Mouse (Mus musculus) thymus, adult 18-20 months (tissue): ENCODE data around the gene Zswim3.
"Not testable (repeated sequence)": the region's sequence is repeated elsewhere in the genome, so short reads cannot be mapped to it uniquely, and the experiment has no call there.

Experiments
- DNase-seq, 2 experiments: peaks; one replicate each; pipeline ENCODE4 v3.0.0; 2022; ENCODE audit warnings: mixed read lengths in 2 of 2

Gene Zswim3

DNA sequence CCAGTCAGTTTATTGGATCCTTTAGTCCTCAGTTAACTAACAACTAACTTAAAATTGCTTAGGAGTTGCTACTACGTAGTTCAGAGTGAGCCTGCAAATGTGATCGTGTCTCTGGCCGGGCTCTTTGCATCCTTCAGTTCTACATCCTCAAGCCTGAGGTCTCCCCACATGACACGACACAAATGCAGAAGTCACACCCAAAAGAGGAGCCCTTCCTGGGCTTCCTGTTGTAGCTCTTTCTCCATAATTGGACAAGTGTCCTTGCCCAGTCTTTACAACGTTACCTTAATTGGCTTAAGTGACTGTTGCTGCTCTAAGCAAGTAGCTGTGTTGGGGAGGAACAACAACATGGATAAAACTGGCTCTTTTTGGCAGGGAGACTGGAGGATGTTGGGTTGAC, 10.4 kb downstream of the Zswim3 start:
- no peak for DNase-seq

GRCm38 (mm10) chr2:164815821-164816220, 10.9 kb downstream of the Zswim3 start:
- DNase-seq: no peak

DNA sequence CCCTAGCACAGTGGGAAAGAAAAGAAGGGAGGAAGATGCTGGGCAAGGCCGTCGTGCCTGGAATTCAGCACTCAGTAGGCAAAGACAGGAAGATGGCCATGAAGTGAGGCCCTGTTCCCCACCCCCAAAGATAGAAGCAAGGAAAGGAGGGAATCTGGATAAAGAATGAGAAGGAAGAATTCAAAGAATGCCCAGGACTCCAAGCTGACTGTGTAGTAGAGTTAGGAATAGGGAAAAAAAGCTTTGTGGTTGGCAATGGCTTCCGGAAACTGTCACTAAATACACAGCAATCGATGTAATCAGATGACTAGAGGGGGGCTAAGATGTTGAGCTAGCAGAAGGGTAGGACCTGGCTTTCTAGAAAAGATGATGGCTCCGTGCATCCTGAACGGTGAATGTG, 12.3 kb downstream of the Zswim3 start:
- no peak for DNase-seq

DNA sequence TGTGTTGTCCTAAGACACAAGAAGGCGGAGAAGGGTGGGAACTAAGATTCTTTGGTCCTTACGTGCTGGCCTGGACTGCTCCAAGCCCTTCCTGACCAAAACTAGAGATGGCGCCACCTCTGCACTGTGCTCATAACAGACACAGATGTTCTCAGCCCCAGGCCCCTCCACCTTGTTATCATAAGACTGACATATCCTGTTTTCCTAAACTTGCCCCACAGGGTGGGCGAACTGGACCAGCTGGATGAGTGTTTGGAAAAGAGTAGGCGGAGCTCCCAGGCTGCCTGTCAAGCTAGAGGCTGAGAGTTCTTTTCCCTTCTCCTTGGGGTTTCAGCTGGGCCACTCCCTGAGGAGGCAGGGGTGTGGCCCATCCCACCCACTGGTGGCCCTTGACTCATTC, 12.8 kb downstream of the Zswim3 start:
- no peak for DNase-seq

DNA sequence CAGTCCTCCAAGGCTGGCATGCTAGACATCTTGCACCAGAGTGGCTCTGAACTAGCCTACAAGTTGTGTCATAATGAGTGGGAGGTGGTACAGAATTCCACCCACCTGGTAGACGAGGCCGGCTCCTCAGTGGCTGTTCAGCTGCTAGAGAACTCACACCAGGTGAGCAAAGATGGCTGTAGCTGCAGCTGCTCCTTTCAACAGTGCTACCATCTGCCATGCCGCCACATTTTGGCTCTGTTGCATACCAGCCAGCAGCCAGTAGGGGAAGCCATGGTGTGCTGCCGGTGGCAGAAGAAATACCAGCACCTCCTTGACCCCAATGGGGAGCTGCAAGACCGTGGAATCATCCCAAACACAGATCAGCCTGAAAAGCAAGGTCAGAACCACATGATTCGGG, 16.2 kb downstream of the Zswim3 start:
- DNase-seq: no peak

DNA sequence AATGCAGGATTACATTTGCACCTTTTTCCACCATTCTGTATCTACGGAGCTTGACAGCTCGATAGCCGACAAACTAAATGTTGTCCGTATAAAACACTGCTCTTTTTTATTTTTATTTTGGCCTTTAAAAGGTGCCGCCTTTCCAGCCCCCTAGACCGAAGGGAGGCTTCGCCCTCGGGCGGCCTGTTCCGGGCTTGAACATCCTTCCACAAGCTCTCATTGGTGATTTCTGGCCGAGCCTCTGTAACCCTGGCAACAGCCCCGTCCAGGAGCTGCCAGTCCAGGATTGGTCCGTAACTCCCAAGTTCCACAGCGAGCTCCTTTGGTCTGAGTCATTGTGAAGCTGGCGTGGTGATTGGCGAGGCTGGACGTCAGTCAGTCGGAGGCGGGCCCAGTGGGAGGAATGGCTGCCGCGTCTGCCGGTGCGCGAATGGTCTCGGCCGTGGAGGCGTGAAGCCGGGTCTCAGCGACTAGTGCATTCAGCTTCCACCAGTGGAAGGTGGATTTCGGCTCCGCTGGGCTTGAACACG, 17.8 kb downstream of the Zswim3 start, which contains the start of gene Zswim1:
Zswim1 (plus strand) TSS at position 51 of the 530 bp plus-strand sequence.
- peak; percentile 96 to 98 for DNase-seq

DNA sequence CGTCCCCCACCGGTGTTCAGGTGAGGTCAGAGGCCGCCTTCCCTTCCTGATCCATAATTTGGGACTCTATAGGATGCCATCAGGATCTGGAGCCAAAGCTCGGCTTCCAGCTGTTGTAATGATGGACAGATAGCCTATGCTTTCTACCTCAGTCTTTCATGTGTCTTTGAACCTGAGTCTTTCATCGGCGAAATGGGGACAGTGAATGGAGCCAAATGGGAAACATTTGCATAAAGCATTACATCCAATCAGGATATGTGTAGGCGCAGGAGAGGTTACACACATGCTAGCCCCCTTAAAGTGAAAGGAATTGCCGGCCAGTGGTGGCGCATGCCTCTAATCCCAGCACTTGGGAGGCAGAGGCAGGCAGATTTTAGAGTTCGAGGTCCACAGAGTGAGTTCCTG, 18.3 kb downstream of the Zswim3 start:
- DNase-seq: no peak

GRCm38 (mm10) chr2:164823969-164824368, 19.1 kb downstream of the Zswim3 start:
- no peak for DNase-seq

- no peak for DNase-seq
Measured at GRCm38 (mm10) chr2:164825521-164825920, 20.6 kb downstream of the Zswim3 start.

GRCm38 (mm10) chr2:164827146-164827850, 22.4 kb downstream of the Zswim3 start:
- DNase-seq: no peak

DNA sequence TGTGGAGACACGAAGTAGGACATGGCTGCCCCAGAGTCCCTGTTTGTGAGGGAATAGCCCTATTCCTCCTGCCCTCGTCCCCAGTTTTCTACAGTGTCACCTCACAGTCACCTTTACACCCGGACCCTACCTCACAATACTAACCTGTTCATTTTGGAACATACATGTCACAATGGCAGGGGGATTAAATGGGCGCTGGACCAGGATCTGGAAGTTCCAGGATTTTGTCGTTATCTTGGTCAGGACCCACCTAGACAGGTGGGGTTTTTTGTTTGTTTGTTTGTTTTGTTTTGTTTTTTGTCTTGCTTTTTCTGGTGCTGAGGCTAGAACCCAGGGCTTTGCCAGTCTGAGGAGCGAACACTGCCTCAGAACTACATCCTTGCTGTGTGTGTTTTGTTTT, 23.5 kb downstream of the Zswim3 start, which contains the start of gene Spata25:
Spata25 (minus strand) TSS at position 101 of the 400 bp plus-strand sequence.
- no peak for DNase-seq

- no peak for DNase-seq
Measured at GRCm38 (mm10) chr2:164829090-164829489, 24.2 kb downstream of the Zswim3 start.

DNA sequence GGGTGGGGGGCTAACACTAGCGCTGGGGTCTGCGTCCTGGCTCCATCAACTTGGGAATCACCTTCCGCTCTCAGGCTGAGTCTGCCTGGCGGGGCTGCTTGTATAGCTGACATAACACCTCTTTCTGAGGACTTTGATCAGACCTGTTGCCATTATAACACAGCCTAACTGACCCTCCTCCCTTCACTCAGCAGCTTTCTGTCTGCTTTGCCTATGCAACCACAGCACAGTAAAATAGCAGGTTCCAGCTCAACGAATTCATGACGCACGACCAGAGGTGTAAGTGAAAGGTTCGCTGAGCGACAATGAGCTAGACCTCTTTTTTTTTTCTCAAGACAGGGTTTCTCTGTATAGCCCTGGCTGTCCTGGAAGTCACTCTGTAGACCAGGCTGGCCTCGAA, 26.1 kb downstream of the Zswim3 start:
- no peak for DNase-seq

DNA sequence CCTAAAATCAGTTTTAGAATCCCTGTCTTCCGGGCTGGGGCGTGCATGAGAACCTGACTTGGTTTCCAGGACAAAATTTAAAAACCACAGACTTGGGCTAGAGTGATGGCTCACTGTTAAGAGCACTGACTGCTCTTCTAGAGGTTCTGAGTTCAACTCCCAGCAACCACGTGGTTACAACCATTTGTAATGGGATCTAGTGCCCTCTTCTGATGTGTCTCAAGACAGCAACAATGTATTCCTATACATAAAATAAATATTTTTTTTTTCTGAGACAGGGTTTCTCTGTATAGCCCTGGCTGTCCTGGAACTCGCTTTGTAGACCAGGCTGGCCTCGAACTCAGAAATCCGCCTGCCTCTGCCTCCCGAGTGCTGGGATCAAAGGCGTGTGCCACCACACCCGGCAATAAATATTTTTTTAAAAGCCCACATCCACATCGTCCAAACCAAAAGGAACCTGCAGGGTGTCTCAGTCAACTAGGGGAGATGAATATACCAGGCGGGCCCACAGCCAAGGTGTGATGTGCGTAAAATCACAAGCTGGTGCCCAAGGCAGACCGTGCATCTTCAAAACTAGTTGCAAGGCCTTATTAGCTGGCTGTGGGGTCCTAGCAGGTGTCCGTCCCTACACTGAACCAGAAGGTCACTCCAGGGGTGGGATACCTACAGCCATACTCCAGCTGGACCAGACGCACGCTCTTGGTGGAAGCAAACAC, 27.3 kb downstream of the Zswim3 start:
- no peak for DNase-seq

DNA sequence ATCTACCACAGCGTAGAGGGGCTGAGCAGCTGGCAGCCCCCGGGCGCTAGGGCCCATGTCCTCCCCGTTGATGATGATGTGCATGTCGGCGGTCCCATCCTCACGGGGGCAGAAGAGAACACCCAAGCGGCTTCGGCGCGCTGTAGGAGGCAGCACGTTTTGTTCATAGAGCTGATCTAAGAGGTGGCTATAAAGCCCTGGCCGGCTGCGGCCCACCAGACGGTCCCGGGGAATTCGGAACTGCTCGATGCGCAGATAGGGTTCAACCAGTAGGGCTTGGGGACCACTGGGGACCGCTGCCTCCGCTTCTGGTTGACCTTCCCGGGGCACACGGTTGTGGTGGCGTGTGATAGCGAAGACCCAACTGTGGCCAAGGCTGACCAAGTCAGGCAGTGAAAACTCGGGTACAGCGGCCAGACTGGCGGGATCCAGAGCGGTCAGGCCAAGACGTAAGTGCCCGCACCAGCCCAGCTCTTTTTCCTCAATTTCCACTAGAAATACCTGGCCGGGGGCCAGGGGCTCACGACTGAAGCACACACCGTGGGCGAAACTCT, 27.9 kb downstream of the Zswim3 start, which contains the start of gene Ctsa:
Ctsa (plus strand) TSS at position 126 of the 554 bp plus-strand sequence.
- DNase-seq: peak; percentile 68 to 75

- DNase-seq: peak; percentile 69 to 80
Measured at GRCm38 (mm10) chr2:164833314-164833959, 28.5 kb downstream of the Zswim3 start, which contains the start of gene Neurl2. Gene Neurl2, minus strand, starts transcription at chr2:164833456.

- peak in 1 of 2 experiments; percentile 46 for DNase-seq
Measured at GRCm38 (mm10) chr2:164834531-164834930, 29.6 kb downstream of the Zswim3 start.

GRCm38 (mm10) chr2:164835164-164835563, 30.3 kb downstream of the Zswim3 start:
- DNase-seq: no peak

GRCm38 (mm10) chr2:164845782-164846181, 40.9 kb downstream of the Zswim3 start:
- DNase-seq: no peak

- no peak for DNase-seq
Measured at GRCm38 (mm10) chr2:164850061-164850460, 45.2 kb downstream of the Zswim3 start.

- DNase-seq: not testable (repeated sequence)
Measured at GRCm38 (mm10) chr2:164855572-164855971, 50.7 kb downstream of the Zswim3 start.

DNA sequence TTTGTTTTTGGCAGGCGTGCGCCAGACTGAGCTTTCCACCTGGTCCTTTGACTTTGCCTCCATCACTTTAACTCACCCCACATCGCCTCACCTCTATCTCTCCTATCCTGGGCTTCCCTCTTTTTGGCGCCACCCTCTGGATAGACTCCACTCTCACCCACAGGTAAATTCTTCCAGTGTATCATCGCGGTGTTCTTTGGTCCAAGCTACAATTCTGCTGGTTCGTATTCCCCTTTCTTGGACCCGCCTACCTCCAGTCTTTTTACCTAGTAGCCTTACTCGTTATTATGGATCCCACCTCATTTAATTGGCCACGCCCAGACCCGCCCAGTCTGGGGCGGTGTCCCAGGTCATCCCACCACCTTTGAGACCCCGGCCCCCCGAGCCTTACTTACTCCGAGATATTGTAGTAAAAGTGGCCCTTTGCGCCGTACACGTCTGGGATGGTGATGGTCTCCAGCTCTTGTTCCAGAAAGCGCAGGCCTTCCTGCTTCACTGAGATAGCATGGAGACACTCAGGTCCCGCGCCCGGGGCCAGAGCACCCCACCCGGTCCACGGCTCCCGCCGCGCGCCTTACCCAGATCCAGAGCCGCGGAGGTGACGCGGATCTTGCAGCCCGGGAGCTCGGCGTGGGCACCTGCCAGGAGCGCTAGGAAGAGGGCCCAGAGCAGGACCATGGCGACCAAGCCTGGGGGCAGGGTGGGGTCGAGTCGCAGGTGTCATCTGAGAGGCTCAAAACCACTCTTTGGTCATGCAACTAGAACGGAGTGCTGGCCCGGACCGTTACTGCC, 51.6 kb downstream of the Zswim3 start:
- no peak for DNase-seq
